Mouse (Mus musculus): ENCODE data around the gene Rufy3.

- TF ChIP-seq GATA1 (IDR thresholded peaks at IDR 0.05; ENCODE audit: low read length) = peak; percentile 69
- TF ChIP-seq TAL1 (IDR thresholded peaks at IDR 0.05; ENCODE audit: low read length) = peak; percentile 41; the same call in 2 of the 3 replicates
Observed at GRCm38 (mm10) chr5:88674703-88675442, 110.0 kb downstream of the Rufy3 start.

Data from erythroblast, embryonic 14.5 days (primary cell).